Mouse (Mus musculus) cerebellum, adult 9-11 months (tissue): Measurements from ENCODE around the gene Kat8.
"Not testable (repeated sequence)": the region's sequence is repeated elsewhere in the genome, so short reads cannot be mapped to it uniquely, and the experiment has no call there.

Source experiments
- DNase-seq: peaks from one replicate; pipeline ENCODE4 v3.0.0; 2022

Kat8 gene

GRCm38 (mm10) chr7:127912190-127912871 lies at the start of gene Kat8:
Kat8 (plus strand) TSS chr7:127912516.
- peak; percentile 90 for DNase-seq

- DNase-seq: no peak
Observed at GRCm38 (mm10) chr7:127866434-127866833, 45.9 kb upstream of the Kat8 start.

GRCm38 (mm10) chr7:127867641-127868040 lies 44.7 kb upstream of the Kat8 start:
- DNase-seq: no peak

GRCm38 (mm10) chr7:127869149-127869810 lies 43.0 kb upstream of the Kat8 start:
- DNase-seq: no peak

GRCm38 (mm10) chr7:127870136-127870821 lies 42.0 kb upstream of the Kat8 start:
- no peak for DNase-seq

- no peak for DNase-seq
Observed at GRCm38 (mm10) chr7:127874812-127875626, 37.3 kb upstream of the Kat8 start.

- peak; percentile 97 for DNase-seq
Observed at GRCm38 (mm10) chr7:127875627-127876001, 36.7 kb upstream of the Kat8 start.

GRCm38 (mm10) chr7:127876041-127876466 lies 36.3 kb upstream of the Kat8 start, which contains the start of gene Zfp646:
Zfp646 (plus strand) TSS chr7:127876221.
- DNase-seq: no peak

GRCm38 (mm10) chr7:127876467-127877348 lies 35.6 kb upstream of the Kat8 start, which contains the start of gene Zfp668:
Zfp668 (minus strand) TSS chr7:127876828.
- DNase-seq: peak; percentile 89

- peak; percentile 28 for DNase-seq
Observed at GRCm38 (mm10) chr7:127879301-127879700, 33.0 kb upstream of the Kat8 start.

GRCm38 (mm10) chr7:127880431-127880830 lies 31.9 kb upstream of the Kat8 start:
- peak; percentile 22 for DNase-seq

- no peak for DNase-seq
Observed at GRCm38 (mm10) chr7:127885951-127886350, 26.4 kb upstream of the Kat8 start.

- DNase-seq: no peak
Observed at GRCm38 (mm10) chr7:127886551-127886950, 25.8 kb upstream of the Kat8 start.

- no peak for DNase-seq
Observed at GRCm38 (mm10) chr7:127887191-127887590, 25.1 kb upstream of the Kat8 start.

- no peak for DNase-seq
Observed at GRCm38 (mm10) chr7:127887781-127888180, 24.5 kb upstream of the Kat8 start.

GRCm38 (mm10) chr7:127888821-127889220 lies 23.5 kb upstream of the Kat8 start:
- DNase-seq: no peak

GRCm38 (mm10) chr7:127890798-127891197 lies 21.5 kb upstream of the Kat8 start, which contains the start of gene Prss53:
Prss53 (minus strand) TSS chr7:127890970.
- no peak for DNase-seq

- peak; percentile 56 for DNase-seq
Observed at GRCm38 (mm10) chr7:127894480-127894879, 17.8 kb upstream of the Kat8 start.

- peak; percentile 98 for DNase-seq
Observed at GRCm38 (mm10) chr7:127895442-127895841, 16.9 kb upstream of the Kat8 start, which contains the start of the genes Gm21974 and Vkorc1. Gm21974 (minus strand) TSS chr7:127895454. Vkorc1 (minus strand) TSS chr7:127895617.

- DNase-seq: not testable (repeated sequence)
Observed at GRCm38 (mm10) chr7:127895891-127896290, 16.4 kb upstream of the Kat8 start.

GRCm38 (mm10) chr7:127896384-127896783 lies 15.9 kb upstream of the Kat8 start:
- peak; percentile 77 for DNase-seq
